Mouse (Mus musculus): ENCODE results near the gene Ston2. TPM values are rescaled to one million over a fixed set of nuclear protein-coding genes. Genes with fewer than 3 reads are reported as not detected.
A peak's percentile ranks its signal among the peaks of the same experiment; 100 is the strongest.
"Not testable (repeated sequence)": the region's sequence is repeated elsewhere in the genome, so short reads cannot be mapped to it uniquely, and the experiment has no call there.

Gene Ston2
- polyA plus RNA-seq, 1 experiment from 2014 or later: 8.4 TPM

- H3K9me3 ChIP-seq (ENCODE audit: control insufficient read depth, low read length): no peaks in the 10 kb centered on the region
- DNase-seq (ENCODE audit: low spot score, missing footprints) (no peak), ATAC-seq (ENCODE audit: low FRiP score) (no peak)
- no peak overlapping the region for H3K4me2 ChIP-seq
- no peaks in the 10 kb centered on the region for H3K27me3 ChIP-seq (ENCODE audit: control insufficient read depth, insufficient read depth, low read length)
- peaks cover 3% of the 10 kb centered on the region; the same call in 1 of the 2 replicates for H3K4me1 ChIP-seq (ENCODE audit: control insufficient read depth, insufficient read depth, low read length)
- no peak overlapping the region for H3K27ac ChIP-seq (ENCODE audit: low read depth, low read length)
- no peak overlapping the region for H3K9ac ChIP-seq (ENCODE audit: low read length)
- no peak overlapping the region for H3K4me3 ChIP-seq (ENCODE audit: low read depth, low read length)
- WGBS: 87% methylated on average over 18 of the region's 18 CpGs
- no peaks in the 10 kb centered on the region for H3K36me3 ChIP-seq (ENCODE audit: control insufficient read depth, insufficient read depth, low read length)
Observed at GRCm38 (mm10) chr12:91748241-91748865, 39.8 kb downstream of the Ston2 start.

- not testable (repeated sequence) for H3K4me3 ChIP-seq (ENCODE audit: low read depth, low read length); H3K27ac ChIP-seq (ENCODE audit: low read depth, low read length); H3K27me3 ChIP-seq (ENCODE audit: control insufficient read depth, insufficient read depth, low read length); H3K4me1 ChIP-seq (ENCODE audit: control insufficient read depth, insufficient read depth, low read length); H3K9ac ChIP-seq (ENCODE audit: low read length); DNase-seq (ENCODE audit: low spot score, missing footprints); H3K4me2 ChIP-seq; ATAC-seq (ENCODE audit: low FRiP score); H3K9me3 ChIP-seq (ENCODE audit: control insufficient read depth, low read length); H3K36me3 ChIP-seq (ENCODE audit: control insufficient read depth, insufficient read depth, low read length)
- 88% methylated on average over 5 of the region's 5 CpGs for WGBS
Observed at GRCm38 (mm10) chr12:91746839-91747238, 41.3 kb downstream of the Ston2 start.

- H3K27ac ChIP-seq (ENCODE audit: low read depth, low read length): no peak overlapping the region
- ATAC-seq (ENCODE audit: low FRiP score) (peak; percentile 59), DNase-seq (ENCODE audit: low spot score, missing footprints) (no peak)
- H3K4me3 ChIP-seq (ENCODE audit: low read depth, low read length): no peak overlapping the region
- no peaks in the 10 kb centered on the region for H3K27me3 ChIP-seq (ENCODE audit: control insufficient read depth, insufficient read depth, low read length)
- 77% methylated on average over 11 of the region's 11 CpGs for WGBS
- H3K4me2 ChIP-seq: no peak overlapping the region
- peaks cover 3% of the 10 kb centered on the region; the same call in 1 of the 2 replicates for H3K4me1 ChIP-seq (ENCODE audit: control insufficient read depth, insufficient read depth, low read length)
- no peak overlapping the region for H3K9ac ChIP-seq (ENCODE audit: low read length)
- H3K36me3 ChIP-seq (ENCODE audit: control insufficient read depth, insufficient read depth, low read length): no peaks in the 10 kb centered on the region
- no peaks in the 10 kb centered on the region for H3K9me3 ChIP-seq (ENCODE audit: control insufficient read depth, low read length)
Observed at GRCm38 (mm10) chr12:91745758-91746290, 42.4 kb downstream of the Ston2 start.

GRCm38 (mm10) chr12:91744091-91744490, 44.1 kb downstream of the Ston2 start:
- no peak overlapping the region for H3K27ac ChIP-seq (ENCODE audit: low read depth, low read length)
- H3K9ac ChIP-seq (ENCODE audit: low read length): no peak overlapping the region
- H3K4me2 ChIP-seq: no peak overlapping the region
- no peaks in the 10 kb centered on the region for H3K27me3 ChIP-seq (ENCODE audit: control insufficient read depth, insufficient read depth, low read length)
- H3K4me3 ChIP-seq (ENCODE audit: low read depth, low read length): no peak overlapping the region
- WGBS: 88% methylated on average over 6 of the region's 6 CpGs
- DNase-seq (ENCODE audit: low spot score, missing footprints): no peak
- H3K9me3 ChIP-seq (ENCODE audit: control insufficient read depth, low read length): no peaks in the 10 kb centered on the region
- no peak for ATAC-seq (ENCODE audit: low FRiP score)
- H3K36me3 ChIP-seq (ENCODE audit: control insufficient read depth, insufficient read depth, low read length): no peaks in the 10 kb centered on the region
- peaks cover 3% of the 10 kb centered on the region; the same call in 1 of the 2 replicates for H3K4me1 ChIP-seq (ENCODE audit: control insufficient read depth, insufficient read depth, low read length)

- Histone ChIP-seq H3K27ac (ENCODE audit: low read depth, low read length) (no peak overlapping the region), H3K27me3 (ENCODE audit: control insufficient read depth, insufficient read depth, low read length) (no peaks in the 10 kb centered on the region), H3K9me3 (ENCODE audit: control insufficient read depth, low read length) (no peaks in the 10 kb centered on the region), H3K36me3 (ENCODE audit: control insufficient read depth, insufficient read depth, low read length) (0 out of 2 replicates have a peak, but pooled peaks cover 2% of the 10 kb centered on the region), H3K4me2 (no peak overlapping the region), H3K9ac (ENCODE audit: low read length) (no peak overlapping the region), H3K4me1 (ENCODE audit: control insufficient read depth, insufficient read depth, low read length) (peaks cover 3% of the 10 kb centered on the region; the same call in 1 of the 2 replicates), H3K4me3 (ENCODE audit: low read depth, low read length) (no peak overlapping the region)
- ATAC-seq (ENCODE audit: low FRiP score) (no peak), DNase-seq (ENCODE audit: low spot score, missing footprints) (no peak)
- 91% methylated on average over 7 of the region's 7 CpGs for WGBS
Observed at GRCm38 (mm10) chr12:91742916-91743315, 45.3 kb downstream of the Ston2 start.

- Histone ChIP-seq H3K4me2 (no peak overlapping the region), H3K9me3 (ENCODE audit: control insufficient read depth, low read length) (no peaks in the 10 kb centered on the region), H3K36me3 (ENCODE audit: control insufficient read depth, insufficient read depth, low read length) (0 out of 2 replicates have a peak, but pooled peaks cover 2% of the 10 kb centered on the region), H3K4me3 (ENCODE audit: low read depth, low read length) (no peak overlapping the region), H3K27me3 (ENCODE audit: control insufficient read depth, insufficient read depth, low read length) (no peaks in the 10 kb centered on the region), H3K4me1 (ENCODE audit: control insufficient read depth, insufficient read depth, low read length) (no peaks in the 10 kb centered on the region), H3K27ac (ENCODE audit: low read depth, low read length) (no peak overlapping the region), H3K9ac (ENCODE audit: low read length) (no peak overlapping the region)
- ATAC-seq (ENCODE audit: low FRiP score) (no peak), DNase-seq (ENCODE audit: low spot score, missing footprints) (peak; percentile 69)
- WGBS: 95% methylated on average over 4 of the region's 4 CpGs
Observed at GRCm38 (mm10) chr12:91738381-91738780, 49.8 kb downstream of the Ston2 start.

- 94% methylated on average over 15 of the region's 15 CpGs for WGBS
- 0 out of 2 replicates have a peak, but pooled peaks cover 2% of the 10 kb centered on the region for H3K36me3 ChIP-seq (ENCODE audit: control insufficient read depth, insufficient read depth, low read length)
Observed at GRCm38 (mm10) chr12:91736221-91736980, 51.8 kb downstream of the Ston2 start.

GRCm38 (mm10) chr12:91734246-91735027, 53.8 kb downstream of the Ston2 start:
- ATAC-seq (ENCODE audit: low FRiP score) (no peak), DNase-seq (ENCODE audit: low spot score, missing footprints) (no peak)
- H3K36me3 ChIP-seq (ENCODE audit: control insufficient read depth, insufficient read depth, low read length): 0 out of 2 replicates have a peak, but pooled peaks cover 2% of the 10 kb centered on the region
- 88% methylated on average over 15 of the region's 15 CpGs for WGBS
- no peaks in the 10 kb centered on the region for H3K27me3 ChIP-seq (ENCODE audit: control insufficient read depth, insufficient read depth, low read length)
- no peaks in the 10 kb centered on the region for H3K4me1 ChIP-seq (ENCODE audit: control insufficient read depth, insufficient read depth, low read length)
- no peak overlapping the region for H3K4me3 ChIP-seq (ENCODE audit: low read depth, low read length)
- no peak overlapping the region for H3K4me2 ChIP-seq
- H3K27ac ChIP-seq (ENCODE audit: low read depth, low read length): no peak overlapping the region
- no peaks in the 10 kb centered on the region for H3K9me3 ChIP-seq (ENCODE audit: control insufficient read depth, low read length)
- no peak overlapping the region for H3K9ac ChIP-seq (ENCODE audit: low read length)

More at GRCm38 (mm10) chr12:91736221-91736980, 51.8 kb downstream of the Ston2 start:
- H3K27ac ChIP-seq (ENCODE audit: low read depth, low read length): no peak overlapping the region
- no peak overlapping the region for H3K4me3 ChIP-seq (ENCODE audit: low read depth, low read length)
- no peaks in the 10 kb centered on the region for H3K9me3 ChIP-seq (ENCODE audit: control insufficient read depth, low read length)
- H3K4me1 ChIP-seq (ENCODE audit: control insufficient read depth, insufficient read depth, low read length): no peaks in the 10 kb centered on the region
- no peak overlapping the region for H3K4me2 ChIP-seq
- DNase-seq (ENCODE audit: low spot score, missing footprints) (no peak), ATAC-seq (ENCODE audit: low FRiP score) (no peak)
- no peaks in the 10 kb centered on the region for H3K27me3 ChIP-seq (ENCODE audit: control insufficient read depth, insufficient read depth, low read length)
- no peak overlapping the region for H3K9ac ChIP-seq (ENCODE audit: low read length)
